Comparison of ENCODE assay signal across 9 mouse cellular contexts in the genomic region with DNA sequence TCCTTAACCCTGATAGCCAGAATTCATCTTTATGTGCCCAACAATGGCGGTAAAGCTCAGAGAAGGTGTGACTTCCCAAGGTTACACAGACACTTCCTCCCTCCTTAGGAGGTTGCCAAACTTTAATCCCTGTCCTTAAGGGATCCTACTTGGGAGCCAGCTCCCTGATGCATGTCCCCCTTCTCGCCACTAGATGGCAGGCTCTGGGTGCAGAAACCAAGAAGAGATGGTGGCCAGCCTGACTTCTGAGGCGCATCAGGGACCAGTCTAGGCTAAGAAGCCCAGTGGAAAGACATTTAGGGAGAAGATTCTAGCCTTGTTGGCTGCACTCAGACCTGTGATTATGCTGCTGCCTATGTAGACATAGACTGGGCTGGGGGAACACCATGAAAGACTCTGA.
DNase-seq lines count a peak whose midpoint lies in the region; ATAC-seq and TF ChIP-seq lines count a peak whose summit lies in the region.
"Had no signal": no experiment of that assay in that cellular context is flagged by ENCODE, and none has a peak within 500 bp of the region (broad histone marks: within the 10 kb centered on the region; RNA-seq: fewer than 3 reads in every experiment).

No protein-coding gene starts in this region.

- no peaks in the 10 kb centered on the region for H3K79me2 ChIP-seq in heart, adult 2 months (replicated peaks; ENCODE audit: control insufficient read depth, insufficient read depth, low read length)

- peak; percentile 91; the same call in 1 of the 2 replicates for TF ChIP-seq CTCF in heart, adult 2 months (IDR thresholded peaks at IDR 0.05)
- peak; percentile 90; the same call in 1 of the 2 replicates for TF ChIP-seq CTCF in small intestine, adult 2 months (IDR thresholded peaks at IDR 0.05; ENCODE audit: extremely low read depth, insufficient read length, insufficient replicate concordance, low read depth, low read length)

- H3K4me3 ChIP-seq in heart, adult 2 months = no peak overlapping the region
- no peak overlapping the region for H3K4me3 ChIP-seq in heart, embryonic 12.5 days
- H3K4me3 ChIP-seq in small intestine, adult 2 months (ENCODE audit: low read depth, low read length) = no peak overlapping the region

- no peak overlapping the region for H3K9ac ChIP-seq in heart, adult 2 months (ENCODE audit: low read depth, low read length)
- no peak overlapping the region for H3K9ac ChIP-seq in heart, embryonic 12.5 days

- DNase-seq in heart, adult 2 months = peak; percentile 47 to 62
- peak; percentile 78 for DNase-seq in adrenal gland, adult 2 months
- peak; percentile 84 for DNase-seq in embryo, embryonic 10.5 days (ENCODE audit: low spot score)
- DNase-seq in gastrocnemius, postnatal 4 days (ENCODE audit: low spot score in 2 of 2) = peak; percentile 48 to 59
- DNase-seq in large intestine, adult 2 months (ENCODE audit: low read depth, low spot score) = peak; percentile 33

- WGBS in heart, adult 2 months = 8% methylated on average over 3 of the region's 3 CpGs
- 1% methylated on average over 3 of the region's 3 CpGs for WGBS in heart, embryonic 12.5 days
- 6% methylated on average over 3 of the region's 3 CpGs for WGBS in large intestine, adult 2 months
- 9% methylated on average over 3 of the region's 3 CpGs for WGBS in small intestine, adult 2 months

- H3K4me2 ChIP-seq in heart, embryonic 12.5 days = no peak overlapping the region

- no peak for TF ChIP-seq POLR2A in heart, adult 2 months (IDR thresholded peaks at IDR 0.05; ENCODE audit: insufficient read depth, low read depth, low read length)
- no peak for TF ChIP-seq POLR2A in small intestine, adult 2 months (IDR thresholded peaks at IDR 0.05; ENCODE audit: low read depth, low read length)

- H3K27me3 ChIP-seq in heart, adult 2 months (ENCODE audit: control insufficient read depth, insufficient read depth, low read length) = no peaks in the 10 kb centered on the region
- H3K27me3 ChIP-seq in heart, embryonic 12.5 days (replicated peaks) = 0 out of 2 replicates have a peak, but pooled peaks cover 3% of the 10 kb centered on the region
- no peaks in the 10 kb centered on the region for H3K27me3 ChIP-seq in small intestine, adult 2 months (ENCODE audit: control insufficient read depth, insufficient read depth, low read length)

- no peaks in the 10 kb centered on the region for H3K4me1 ChIP-seq in heart, adult 2 months (ENCODE audit: control insufficient read depth, insufficient read depth, low read length)
- no peaks in the 10 kb centered on the region for H3K4me1 ChIP-seq in heart, embryonic 12.5 days (replicated peaks)
- H3K4me1 ChIP-seq in small intestine, adult 2 months (ENCODE audit: control insufficient read depth, insufficient read depth, insufficient read length, low read length) = no peaks in the 10 kb centered on the region

- intact Hi-C loops in heart, adult 2 months (cut with DNase I) = loop anchor here (1.0 to 5.0 kb wide), 3 partner anchors 209 to 560 kb away; a partner anchor contains a TSS

- no peak overlapping the region for H3K27ac ChIP-seq in heart, adult 2 months
- H3K27ac ChIP-seq in heart, embryonic 12.5 days (ENCODE audit: poor library complexity, severe bottlenecking) = no peak overlapping the region
- no peak overlapping the region for H3K27ac ChIP-seq in small intestine, adult 2 months (ENCODE audit: insufficient read depth, low read depth, low read length)
- H3K27ac ChIP-seq: macrophage had no signal

- 0 out of 2 replicates have a peak, but pooled peaks have one; percentile 40 for TF ChIP-seq EP300 in heart, adult 2 months (IDR thresholded peaks at IDR 0.05; ENCODE audit: insufficient read depth, low read depth, low read length)

- H3K36me3 ChIP-seq in heart, adult 2 months (ENCODE audit: control insufficient read depth, insufficient read depth, low read length) = no peaks in the 10 kb centered on the region
- no peaks in the 10 kb centered on the region for H3K36me3 ChIP-seq in heart, embryonic 12.5 days
- H3K36me3 ChIP-seq in small intestine, adult 2 months (ENCODE audit: control insufficient read depth, insufficient read depth, low read length) = no peaks in the 10 kb centered on the region

- H3K9me3 ChIP-seq in heart, embryonic 12.5 days (replicated peaks) = 0 out of 2 replicates have a peak, but pooled peaks cover 3% of the 10 kb centered on the region

- ATAC-seq in heart, embryonic 12.5 days (ENCODE audit: insufficient number of reproducible peaks, low FRiP score) = no peak
- ATAC-seq in megakaryocyte-erythroid progenitor cell, adult 5-6 weeks (replicated peaks; ENCODE audit: low FRiP score, low TSS enrichment, poor library complexity, severe bottlenecking) = peak; percentile 80

Comparison
In these comparisons a context has a peak if more than half of its experiments do, and no peak if none do; other contexts are left out.
1. DNase-seq: peak in every context shown above with its lines; median percentile 84 in embryo, embryonic 10.5 days; 78 in adrenal gland, adult 2 months; 54 in heart, adult 2 months; 54 in gastrocnemius, postnatal 4 days; 33 in large intestine, adult 2 months.